Mouse (Mus musculus) erythroblast, embryonic 14.5 days (primary cell): ENCODE measurements around the gene Dchs1. TPM values are rescaled to one million over a fixed set of nuclear protein-coding genes. Genes with fewer than 3 reads are reported as not detected.

ENCODE experiments used
- H3K27me3 ChIP-seq: 2 replicates; pipeline ENCODE4 v1.6.1; 2012; ENCODE audit warnings: inconsistent platforms; ENCODE audit not compliant: control insufficient read depth
- H3K36me3 ChIP-seq: 2 replicates; pipeline ENCODE4 v1.6.1; 2012; ENCODE audit warnings: mild to moderate bottlenecking, inconsistent platforms; ENCODE audit not compliant: control insufficient read depth
- H3K4me1 ChIP-seq: 2 replicates; pipeline ENCODE4 v1.6.1; 2012; ENCODE audit warnings: inconsistent platforms; ENCODE audit not compliant: control insufficient read depth
- H3K4me3 ChIP-seq: replicated peaks from 2 replicates; pipeline ENCODE3; 2012; ENCODE audit warnings: moderate library complexity, mild to moderate bottlenecking, inconsistent platforms
- H3K9me3 ChIP-seq: 2 replicates; pipeline ENCODE4 v1.6.1; 2012; ENCODE audit warnings: low read length, inconsistent platforms, mixed read lengths; ENCODE audit not compliant: control insufficient read depth
- GATA1 ChIP-seq: IDR thresholded peaks from 2 replicates; pipeline ENCODE4 v1.6.1; 2012; ENCODE audit warnings: low read length, inconsistent platforms, mixed read lengths
- TAL1 ChIP-seq: IDR thresholded peaks from 3 replicates; pipeline ENCODE4 v1.6.1; 2012; ENCODE audit warnings: low read length, inconsistent platforms, mixed read lengths
- polyA plus RNA-seq: library from polyadenylated mRNA; stranded (reverse); fragments of >175 nt; gene quantifications from 2 replicates; pipeline ENCODE4 v1.2.3, GENCODE M21; 2012

Dchs1 gene
- polyA plus RNA-seq, 1 experiment: not detected

GRCm38 (mm10) chr7:105726980-105727325, 60.5 kb downstream of the Dchs1 start:
- no peak for TF ChIP-seq TAL1
- TF ChIP-seq GATA1: no peak
- Histone ChIP-seq H3K4me3 (no peak overlapping the region), H3K9me3 (no peaks in the 10 kb centered on the region), H3K27me3 (no peaks in the 10 kb centered on the region), H3K4me1 (no peaks in the 10 kb centered on the region), H3K36me3 (peaks cover 33% of the 10 kb centered on the region)

GRCm38 (mm10) chr7:105726144-105726979, 61.1 kb downstream of the Dchs1 start:
- Histone ChIP-seq H3K36me3 (peaks cover 27% of the 10 kb centered on the region), H3K4me1 (no peaks in the 10 kb centered on the region), H3K4me3 (no peak overlapping the region), H3K27me3 (no peaks in the 10 kb centered on the region), H3K9me3 (no peaks in the 10 kb centered on the region)
- TF ChIP-seq TAL1 (no peak), GATA1 (no peak)

- no peak for TF ChIP-seq GATA1
- TF ChIP-seq TAL1: no peak
- Histone ChIP-seq H3K27me3 (no peaks in the 10 kb centered on the region), H3K36me3 (no peaks in the 10 kb centered on the region; the same call in 1 of the 2 replicates), H3K9me3 (no peaks in the 10 kb centered on the region), H3K4me1 (no peaks in the 10 kb centered on the region), H3K4me3 (no peak overlapping the region)
Measured at GRCm38 (mm10) chr7:105721916-105722315, 65.5 kb downstream of the Dchs1 start.

GRCm38 (mm10) chr7:105715366-105715765, 72.1 kb downstream of the Dchs1 start:
- Histone ChIP-seq H3K27me3 (no peaks in the 10 kb centered on the region), H3K36me3 (no peaks in the 10 kb centered on the region), H3K4me3 (no peak overlapping the region), H3K9me3 (no peaks in the 10 kb centered on the region), H3K4me1 (no peaks in the 10 kb centered on the region)
- no peak for TF ChIP-seq GATA1
- TF ChIP-seq TAL1: no peak

GRCm38 (mm10) chr7:105708733-105709132, 78.7 kb downstream of the Dchs1 start:
- TF ChIP-seq GATA1 (no peak), TAL1 (no peak)
- peaks cover 7% of the 10 kb centered on the region for H3K4me1 ChIP-seq

GRCm38 (mm10) chr7:105703816-105704215, 83.6 kb downstream of the Dchs1 start:
- H3K27me3 ChIP-seq: no peaks in the 10 kb centered on the region
- no peaks in the 10 kb centered on the region for H3K9me3 ChIP-seq
- peaks cover 3% of the 10 kb centered on the region for H3K4me1 ChIP-seq
- TF ChIP-seq GATA1: no peak
- TF ChIP-seq TAL1: no peak
- no peaks in the 10 kb centered on the region for H3K36me3 ChIP-seq
- no peak overlapping the region for H3K4me3 ChIP-seq

More at GRCm38 (mm10) chr7:105708733-105709132, 78.7 kb downstream of the Dchs1 start:
- Histone ChIP-seq H3K9me3 (no peaks in the 10 kb centered on the region), H3K36me3 (no peaks in the 10 kb centered on the region), H3K27me3 (no peaks in the 10 kb centered on the region), H3K4me3 (no peak overlapping the region)

GRCm38 (mm10) chr7:105703184-105703583, 84.3 kb downstream of the Dchs1 start:
- H3K27me3 ChIP-seq: no peaks in the 10 kb centered on the region
- no peak for TF ChIP-seq TAL1
- no peaks in the 10 kb centered on the region for H3K4me1 ChIP-seq
- no peaks in the 10 kb centered on the region for H3K36me3 ChIP-seq
- no peak overlapping the region for H3K4me3 ChIP-seq
- H3K9me3 ChIP-seq: no peaks in the 10 kb centered on the region

Other genes with a start within 250 kb of the Dchs1 start
- 2.2 and 2.8 TPM in 2 replicates for gene Smpd1, start 233.3 kb downstream of the Dchs1 start, polyA plus RNA-seq
- gene Apbb1, start 206.0 kb downstream of the Dchs1 start, polyA plus RNA-seq: 0.01 and 0.19 TPM in 2 replicates
- gene Hpx, start 187.5 kb downstream of the Dchs1 start, polyA plus RNA-seq: not detected in 2 replicates
- gene Trim3, start 154.1 kb downstream of the Dchs1 start, polyA plus RNA-seq: 0.06 and 0.10 TPM in 2 replicates
- gene Timm10b, start 147.6 kb downstream of the Dchs1 start, polyA plus RNA-seq: 24.4 and 28.7 TPM in 2 replicates
- 1.5 and 1.7 TPM in 2 replicates for gene Arfip2, start 147.2 kb downstream of the Dchs1 start, polyA plus RNA-seq
- gene Gm45799, start 147.1 kb downstream of the Dchs1 start, polyA plus RNA-seq: 2.6 and 14.1 TPM in 2 replicates
- not detected in 2 replicates for gene Dnhd1, start 136.8 kb downstream of the Dchs1 start, polyA plus RNA-seq
- 2.9 and 3.1 TPM in 2 replicates for gene Ilk, start 51.1 kb downstream of the Dchs1 start, polyA plus RNA-seq
- 0.76 and 0.80 TPM in 2 replicates for gene Rrp8, start 50.3 kb downstream of the Dchs1 start, polyA plus RNA-seq
- gene Taf10, start 43.3 kb downstream of the Dchs1 start, polyA plus RNA-seq: 50.3 and 54.5 TPM in 2 replicates
- gene Tpp1, start 35.4 kb downstream of the Dchs1 start, polyA plus RNA-seq: 2.2 and 4.4 TPM in 2 replicates
- gene Mrpl17, start 23.4 kb upstream of the Dchs1 start, polyA plus RNA-seq: 11.4 and 15.8 TPM in 2 replicates
- not detected in 2 replicates for gene Gm4070, start 166.3 kb upstream of the Dchs1 start, polyA plus RNA-seq